Mouse (Mus musculus) ES-Bruce4 (cell line): ENCODE data around the gene Cers6. TPM values are rescaled to one million over a fixed set of nuclear protein-coding genes. Genes with fewer than 3 reads are reported as not detected.

Experiments
- H3K27ac ChIP-seq: 2 replicates; pipeline ENCODE4 v1.5.1; 2012; ENCODE audit warnings: low read length, inconsistent platforms; ENCODE audit not compliant: insufficient read depth
- H3K27me3 ChIP-seq: 2 replicates; pipeline ENCODE4 v1.6.1; 2012; ENCODE audit warnings: mild to moderate bottlenecking, low read length, inconsistent platforms; ENCODE audit not compliant: control insufficient read depth, poor library complexity, insufficient read depth, severe bottlenecking
- H3K36me3 ChIP-seq: 2 replicates; pipeline ENCODE4 v1.6.1; 2012; ENCODE audit warnings: inconsistent platforms, mild to moderate bottlenecking, low read length, moderate library complexity; ENCODE audit not compliant: control insufficient read depth, poor library complexity, insufficient read depth, severe bottlenecking
- H3K4me1 ChIP-seq: one replicate; pipeline ENCODE4 v1.8.1; 2011; ENCODE audit warnings: low read length; ENCODE audit not compliant: control insufficient read depth, insufficient read depth
- H3K4me3 ChIP-seq: 2 replicates; pipeline ENCODE4 v1.5.1; 2011; ENCODE audit warnings: low read depth, mild to moderate bottlenecking, low read length
- H3K9ac ChIP-seq: 2 replicates; pipeline ENCODE4 v1.6.1; 2012; ENCODE audit warnings: low read depth, mild to moderate bottlenecking, inconsistent platforms; ENCODE audit not compliant: poor library complexity, severe bottlenecking
- H3K9me3 ChIP-seq: replicated peaks from 2 replicates; pipeline ENCODE4 v1.6.1; 2012; ENCODE audit warnings: mild to moderate bottlenecking, low read length, inconsistent platforms; ENCODE audit not compliant: control insufficient read depth, poor library complexity, insufficient read depth, severe bottlenecking
- CTCF ChIP-seq: IDR thresholded peaks from one replicate; pipeline ENCODE4 v1.8.1; 2011; ENCODE audit warnings: low read depth, low read length
- EP300 ChIP-seq: IDR thresholded peaks from 2 replicates; pipeline ENCODE4 v1.6.1; 2011; ENCODE audit warnings: low read depth, low read length; ENCODE audit not compliant: insufficient read depth
- POLR2A ChIP-seq: IDR thresholded peaks from one replicate; pipeline ENCODE4 v1.8.1; 2011; ENCODE audit warnings: low read length; ENCODE audit not compliant: insufficient read depth
- polyA plus RNA-seq: library from polyadenylated mRNA; stranded (reverse); fragments of >200 nt; gene quantifications from 2 replicates; pipeline ENCODE4 v1.2.4, GENCODE M21; 2011; ENCODE audit warnings: low read depth; ENCODE audit not compliant: missing spikeins, insufficient read depth, insufficient read length

Cers6 gene
- polyA plus RNA-seq, 1 experiment, result 17.0 TPM

DNA sequence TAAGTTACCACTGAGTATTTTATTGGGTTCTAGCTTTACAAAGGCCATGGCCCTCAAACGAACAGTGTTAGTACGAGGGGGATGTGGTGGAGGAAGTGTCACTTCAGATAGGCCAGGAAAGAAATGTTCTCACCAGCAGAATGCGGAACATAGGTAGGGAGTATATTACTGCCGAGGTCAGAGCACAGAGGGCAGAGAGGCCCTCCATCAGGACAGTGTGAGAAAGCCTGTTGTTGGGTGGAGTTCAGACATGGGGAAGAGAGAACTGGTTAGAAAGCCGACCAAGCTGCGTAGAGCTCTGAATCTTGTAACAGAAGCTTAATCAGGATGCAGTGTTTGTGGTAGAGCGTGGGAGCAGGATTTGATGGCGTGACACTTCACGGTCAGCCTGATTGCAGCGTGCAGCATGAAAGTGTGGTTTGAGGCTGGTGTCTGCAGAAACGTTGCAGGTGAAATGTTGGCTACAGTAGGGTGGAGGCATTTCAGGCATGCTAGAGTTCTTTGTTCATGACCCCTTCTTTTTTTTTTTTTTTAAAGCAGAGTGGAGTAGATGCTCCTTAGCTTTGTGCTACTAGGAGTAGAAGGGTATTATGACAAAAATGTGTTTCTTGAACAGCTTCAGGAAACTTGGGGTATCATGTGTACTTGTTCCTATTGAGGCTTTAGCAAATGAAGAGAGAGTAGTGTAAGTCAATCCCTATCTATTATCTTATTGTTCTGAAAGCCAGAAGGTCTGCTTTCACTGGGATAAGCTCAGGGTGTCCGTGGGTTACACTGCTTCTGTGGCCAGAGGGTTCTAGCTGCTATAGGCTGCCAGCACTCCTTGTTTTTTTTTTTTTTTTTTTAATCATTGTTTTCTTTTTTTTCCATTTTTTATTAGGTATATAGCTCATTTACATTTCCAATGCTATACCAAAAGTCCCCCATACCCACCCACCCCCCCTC lies 117.7 kb downstream of the Cers6 start:
- no peaks in the 10 kb centered on the region for H3K27me3 ChIP-seq
- no peaks in the 10 kb centered on the region for H3K9me3 ChIP-seq
- no peak overlapping the region for H3K9ac ChIP-seq
- no peak for TF ChIP-seq POLR2A
- TF ChIP-seq CTCF, result no peak
- TF ChIP-seq EP300, result no peak
- no peaks in the 10 kb centered on the region for H3K36me3 ChIP-seq
- no peak overlapping the region for H3K4me3 ChIP-seq
- no peak overlapping the region for H3K27ac ChIP-seq
- H3K4me1 ChIP-seq, result no peaks in the 10 kb centered on the region

DNA sequence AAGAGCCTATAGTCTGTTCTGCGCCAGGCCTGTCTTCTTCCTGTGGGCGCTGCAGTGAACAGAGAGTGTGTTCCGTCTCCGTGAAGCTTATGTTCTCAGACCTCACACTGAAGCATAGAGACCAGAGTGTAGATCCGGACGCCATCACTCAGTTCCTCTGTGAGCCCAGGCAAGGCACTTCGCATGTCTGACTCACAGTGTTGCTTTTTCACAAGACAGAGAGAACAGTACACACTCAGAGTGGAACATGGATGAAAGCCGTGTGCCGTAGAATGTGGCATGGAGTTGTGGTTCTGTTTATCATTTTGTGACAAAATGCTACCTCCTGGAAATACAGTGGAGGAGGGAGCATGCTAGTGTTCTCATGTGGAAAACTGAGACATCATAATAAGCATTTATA lies 120.1 kb downstream of the Cers6 start:
- Histone ChIP-seq H3K27ac (no peak overlapping the region), H3K4me3 (no peak overlapping the region), H3K27me3 (no peaks in the 10 kb centered on the region), H3K9me3 (no peaks in the 10 kb centered on the region), H3K36me3 (no peaks in the 10 kb centered on the region), H3K9ac (no peak overlapping the region), H3K4me1 (no peaks in the 10 kb centered on the region)
- TF ChIP-seq POLR2A (no peak), EP300 (no peak), CTCF (no peak)

GRCm38 (mm10) chr2:68981756-68982409 lies 120.6 kb downstream of the Cers6 start:
- Histone ChIP-seq H3K4me3 (no peak overlapping the region), H3K27ac (no peak overlapping the region), H3K4me1 (no peaks in the 10 kb centered on the region), H3K27me3 (no peaks in the 10 kb centered on the region), H3K9me3 (no peaks in the 10 kb centered on the region), H3K36me3 (no peaks in the 10 kb centered on the region), H3K9ac (no peak overlapping the region)
- no peak for TF ChIP-seq CTCF
- TF ChIP-seq POLR2A, result no peak
- TF ChIP-seq EP300, result no peak

DNA sequence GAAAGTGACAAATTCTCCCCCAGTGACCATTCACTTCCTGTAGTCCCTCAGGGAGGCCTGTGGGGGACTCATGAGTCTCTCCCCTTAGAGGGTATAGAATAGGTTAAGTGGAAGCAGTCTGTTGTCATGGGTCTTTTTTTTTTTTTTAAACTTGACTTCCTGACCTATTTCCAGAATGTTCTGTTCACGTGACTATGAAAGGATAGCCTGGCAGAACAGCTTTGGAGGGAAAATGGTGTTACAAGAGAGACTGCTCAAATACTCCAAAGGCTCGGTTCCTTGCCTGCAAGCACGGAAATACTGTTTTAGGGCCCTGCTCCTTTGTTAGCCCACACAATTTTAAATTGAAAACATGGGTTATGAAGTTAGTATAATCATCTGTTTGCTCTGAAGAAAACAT lies 121.7 kb downstream of the Cers6 start:
- TF ChIP-seq EP300 (no peak), CTCF (no peak), POLR2A (no peak)
- no peak overlapping the region for H3K9ac ChIP-seq
- no peaks in the 10 kb centered on the region for H3K27me3 ChIP-seq
- no peaks in the 10 kb centered on the region for H3K9me3 ChIP-seq
- no peak overlapping the region for H3K4me3 ChIP-seq
- no peaks in the 10 kb centered on the region for H3K4me1 ChIP-seq
- H3K27ac ChIP-seq, result no peak overlapping the region
- no peaks in the 10 kb centered on the region for H3K36me3 ChIP-seq

- Histone ChIP-seq H3K27me3 (no peaks in the 10 kb centered on the region), H3K4me3 (no peak overlapping the region), H3K9me3 (no peaks in the 10 kb centered on the region), H3K36me3 (no peaks in the 10 kb centered on the region), H3K4me1 (no peaks in the 10 kb centered on the region), H3K9ac (no peak overlapping the region), H3K27ac (no peak overlapping the region)
- TF ChIP-seq CTCF (no peak), EP300 (no peak), POLR2A (no peak)
These were observed 122.2 kb downstream of the Cers6 start for GRCm38 (mm10) chr2:68983431-68983830.

GRCm38 (mm10) chr2:68989117-68989516 lies 127.9 kb downstream of the Cers6 start:
- TF ChIP-seq EP300 (no peak), POLR2A (no peak), CTCF (no peak)
- no peaks in the 10 kb centered on the region for H3K36me3 ChIP-seq
- H3K4me3 ChIP-seq, result no peak overlapping the region
- no peak overlapping the region for H3K9ac ChIP-seq
- H3K4me1 ChIP-seq, result no peaks in the 10 kb centered on the region
- no peaks in the 10 kb centered on the region for H3K27me3 ChIP-seq
- peaks cover 8% of the 10 kb centered on the region; the same call in 1 of the 2 replicates for H3K9me3 ChIP-seq
- no peak overlapping the region for H3K27ac ChIP-seq
